Mouse (Mus musculus) adrenal gland (tissue): Measurements from ENCODE around the gene Arfrp1.

Source experiments
- intact Hi-C: fragments of 180-260 bp; cut with DNase I; formaldehyde crosslinking; loops from one replicate; pipeline ENCODE4 v1.15.1; 2025

Arfrp1 gene

GRCm38 (mm10) chr2:181379778-181380177 lies 14.6 kb upstream of the Arfrp1 start, which contains the start of gene Lime1:
Gene Lime1 (plus strand): TSS chr2:181380078.
- intact Hi-C loops = no loop called here

- intact Hi-C loops = no loop called here
Observed at GRCm38 (mm10) chr2:181378701-181379100, 13.5 kb upstream of the Arfrp1 start.

- intact Hi-C loops = no loop called here
Observed at GRCm38 (mm10) chr2:181377230-181377629, 12.0 kb upstream of the Arfrp1 start.

GRCm38 (mm10) chr2:181375787-181376186 lies 10.6 kb upstream of the Arfrp1 start:
- intact Hi-C loops = no loop called here

- intact Hi-C loops = no loop called here
Observed at GRCm38 (mm10) chr2:181370001-181370400, 4.8 kb upstream of the Arfrp1 start.

GRCm38 (mm10) chr2:181365655-181366075 lies 461 bp upstream of the Arfrp1 start:
- intact Hi-C loops = no loop called here

GRCm38 (mm10) chr2:181364487-181364859 lies 731 bp downstream of the Arfrp1 start:
- intact Hi-C loops = no loop called here

GRCm38 (mm10) chr2:181363946-181364345 lies 1.3 kb downstream of the Arfrp1 start:
- intact Hi-C loops = no loop called here

GRCm38 (mm10) chr2:181356780-181357179 lies 8.4 kb downstream of the Arfrp1 start:
- intact Hi-C loops = no loop called here

GRCm38 (mm10) chr2:181342766-181343165 lies 22.4 kb downstream of the Arfrp1 start:
- intact Hi-C loops = no loop called here

GRCm38 (mm10) chr2:181340426-181340825 lies 24.8 kb downstream of the Arfrp1 start:
- intact Hi-C loops = no loop called here

GRCm38 (mm10) chr2:181334023-181334422 lies 31.2 kb downstream of the Arfrp1 start:
- intact Hi-C loops = loop anchor here (2.0 kb wide), 1 partner anchor 147 kb away; the partner anchor contains the start of gene Ppdpf

GRCm38 (mm10) chr2:181332542-181332941 lies 32.7 kb downstream of the Arfrp1 start:
- intact Hi-C loops = no loop called here

GRCm38 (mm10) chr2:181326098-181326497 lies 39.1 kb downstream of the Arfrp1 start:
- intact Hi-C loops = no loop called here

- intact Hi-C loops = no loop called here
Observed at GRCm38 (mm10) chr2:181322136-181322535, 43.1 kb downstream of the Arfrp1 start.

- intact Hi-C loops = no loop called here
Observed at GRCm38 (mm10) chr2:181320103-181320499, 45.1 kb downstream of the Arfrp1 start.

GRCm38 (mm10) chr2:181319248-181320102 lies 45.7 kb downstream of the Arfrp1 start, which contains the start of gene Rtel1:
Gene Rtel1 (plus strand): TSS chr2:181319739.
- intact Hi-C loops = no loop called here

GRCm38 (mm10) chr2:181314080-181314810 lies 51.0 kb downstream of the Arfrp1 start, which contains the start of gene Stmn3:
Gene Stmn3 (minus strand): TSS chr2:181314500.
- intact Hi-C loops = no loop called here

- intact Hi-C loops = no loop called here
Observed at GRCm38 (mm10) chr2:181313344-181314079, 51.7 kb downstream of the Arfrp1 start.

- intact Hi-C loops = no loop called here
Observed at GRCm38 (mm10) chr2:181313006-181313343, 52.2 kb downstream of the Arfrp1 start.

- intact Hi-C loops = no loop called here
Observed at GRCm38 (mm10) chr2:181312435-181312834, 52.8 kb downstream of the Arfrp1 start.
